Mouse (Mus musculus): ENCODE measurements around the gene Ciita.
A peak's percentile ranks its signal among the peaks of the same experiment; 100 is the strongest.

Gene Ciita

GRCm38 (mm10) chr16:10518030-10518429 is 38.2 kb downstream of the Ciita start:
- DNase-seq (ENCODE audit: low spot score) = no peak

- DNase-seq (ENCODE audit: low spot score) = peak; percentile 55
Measured at GRCm38 (mm10) chr16:10520908-10521614, 41.2 kb downstream of the Ciita start.

GRCm38 (mm10) chr16:10522811-10523210 is 43.0 kb downstream of the Ciita start:
- DNase-seq (ENCODE audit: low spot score) = peak; percentile 42

GRCm38 (mm10) chr16:10523650-10524049 is 43.8 kb downstream of the Ciita start:
- no peak for DNase-seq (ENCODE audit: low spot score)

- DNase-seq (ENCODE audit: low spot score) = no peak
Measured at GRCm38 (mm10) chr16:10524866-10525609, 45.2 kb downstream of the Ciita start.

GRCm38 (mm10) chr16:10525610-10525980 is 45.7 kb downstream of the Ciita start:
- peak; percentile 21 for DNase-seq (ENCODE audit: low spot score)

- no peak for DNase-seq (ENCODE audit: low spot score)
Measured at GRCm38 (mm10) chr16:10527046-10527644, 47.3 kb downstream of the Ciita start.

- DNase-seq (ENCODE audit: low spot score) = no peak
Measured at GRCm38 (mm10) chr16:10528382-10528781, 48.5 kb downstream of the Ciita start.

GRCm38 (mm10) chr16:10530179-10530578 is 50.3 kb downstream of the Ciita start:
- DNase-seq (ENCODE audit: low spot score) = no peak

- DNase-seq (ENCODE audit: low spot score) = no peak
Measured at GRCm38 (mm10) chr16:10533781-10534180, 53.9 kb downstream of the Ciita start.

GRCm38 (mm10) chr16:10534567-10534966 is 54.7 kb downstream of the Ciita start:
- no peak for DNase-seq (ENCODE audit: low spot score)

- no peak for DNase-seq (ENCODE audit: low spot score)
Measured at GRCm38 (mm10) chr16:10536323-10536722, 56.5 kb downstream of the Ciita start.

- no peak for DNase-seq (ENCODE audit: low spot score)
Measured at GRCm38 (mm10) chr16:10536961-10537360, 57.1 kb downstream of the Ciita start.

- DNase-seq (ENCODE audit: low spot score) = no peak
Measured at GRCm38 (mm10) chr16:10540763-10541597, 61.1 kb downstream of the Ciita start.

- no peak for DNase-seq (ENCODE audit: low spot score)
Measured at GRCm38 (mm10) chr16:10541598-10541930, 61.7 kb downstream of the Ciita start.

GRCm38 (mm10) chr16:10542266-10542665 is 62.4 kb downstream of the Ciita start:
- no peak for DNase-seq (ENCODE audit: low spot score)

GRCm38 (mm10) chr16:10542698-10543365 is 63.0 kb downstream of the Ciita start, which contains the start of gene Dexi:
TSS of gene Dexi (minus strand) at chr16:10543054.
- DNase-seq (ENCODE audit: low spot score) = peak; percentile 96

- peak; percentile 97 for DNase-seq (ENCODE audit: low spot score)
Measured at GRCm38 (mm10) chr16:10544995-10545622, 65.2 kb downstream of the Ciita start, which contains the start of gene Clec16a. TSS of gene Clec16a (plus strand) at chr16:10545339.

GRCm38 (mm10) chr16:10546865-10547264 is 67.0 kb downstream of the Ciita start:
- no peak for DNase-seq (ENCODE audit: low spot score)

GRCm38 (mm10) chr16:10548938-10549337 is 69.1 kb downstream of the Ciita start:
- no peak for DNase-seq (ENCODE audit: low spot score)

- no peak for DNase-seq (ENCODE audit: low spot score)
Measured at GRCm38 (mm10) chr16:10549600-10549999, 69.7 kb downstream of the Ciita start.
